ENCODE assay signal across 8 mouse cellular contexts in genomic region chr4:46276851-46277581, GRCm38 (mm10).
DNase-seq lines count a peak whose midpoint lies in the region; ATAC-seq lines count a peak whose summit lies in the region.

No protein-coding gene starts in this region.

- H3K9ac ChIP-seq in heart, embryonic 14.5 days (ENCODE audit: low read length): no peak overlapping the region; the same call in 1 of the 2 replicates
- H3K9ac ChIP-seq in limb, embryonic 11.5 days (ENCODE audit: low read length): no peak overlapping the region; the same call in 1 of the 2 replicates

- no peaks in the 10 kb centered on the region; the same call in 1 of the 2 replicates for H3K27me3 ChIP-seq in heart, embryonic 14.5 days (ENCODE audit: control insufficient read depth, insufficient read depth, low read length)
- H3K27me3 ChIP-seq in limb, embryonic 11.5 days (ENCODE audit: control insufficient read depth, insufficient read depth, low read length): no peaks in the 10 kb centered on the region

- no peak for ATAC-seq in heart, embryonic 14.5 days (ENCODE audit: insufficient number of reproducible peaks, insufficient read depth, low FRiP score, low read depth)
- no peak for ATAC-seq in limb, embryonic 11.5 days (ENCODE audit: insufficient number of reproducible peaks, low FRiP score, low TSS enrichment, low read depth)

- 10% methylated on average over 19 of the region's 19 CpGs for WGBS in heart, embryonic 14.5 days
- WGBS in limb, embryonic 11.5 days: 11% methylated on average over 19 of the region's 19 CpGs

- peaks cover 6 to 7% of the 10 kb centered on the region in 2 experiments; a peak in 3 of 4 replicates for H3K4me1 ChIP-seq in heart, embryonic 14.5 days (ENCODE audit: control insufficient read depth in 2 of 2, insufficient read depth in 2 of 2, low read length in 2 of 2)
- peaks cover 7% of the 10 kb centered on the region for H3K4me1 ChIP-seq in limb, embryonic 11.5 days (ENCODE audit: control insufficient read depth, insufficient read depth, low read length)

- H3K4me3 ChIP-seq in heart, embryonic 14.5 days (ENCODE audit: control insufficient read depth in 1 of 2, insufficient read depth in 1 of 2, low read depth in 1 of 2, low read length in 2 of 2): no peak overlapping the region
- H3K4me3 ChIP-seq in limb, embryonic 11.5 days (ENCODE audit: low read depth, low read length): no peak overlapping the region

- H3K9me3 ChIP-seq in heart, embryonic 14.5 days (ENCODE audit: control insufficient read depth, low read length): no peaks in the 10 kb centered on the region
- no peaks in the 10 kb centered on the region for H3K9me3 ChIP-seq in limb, embryonic 11.5 days (ENCODE audit: control insufficient read depth, low read length)

- peak; percentile 10 to 34 for DNase-seq in adrenal gland, adult (ENCODE audit: inconsistent age in 2 of 2, low spot score in 1 of 2)
- DNase-seq in adrenal gland, postnatal 25 days: no peak
- DNase-seq in NIH3T3 (ENCODE audit: low read depth): peak; percentile 5
- DNase-seq in limb, embryonic 11.5 days (ENCODE audit: low spot score): peak; percentile 71
- DNase-seq in natural killer cell, adult 2 months (ENCODE audit: low spot score in 2 of 2): peak; percentile 17 to 23
- DNase-seq in cerebellum, postnatal 14 days: no peak
- no peak for DNase-seq in cerebellum, postnatal 25 days

- H3K27ac ChIP-seq in heart, embryonic 14.5 days (replicated peaks in 1 of 2; ENCODE audit: control insufficient read depth in 1 of 2, insufficient read depth in 1 of 2, low read depth in 2 of 2, low read length in 2 of 2): 0 out of 4 replicates have a peak overlapping the region, but pooled peaks of 1 of the 2 experiments have one; percentile 14
- peak overlapping the region; percentile 73 for H3K27ac ChIP-seq in limb, embryonic 11.5 days (replicated peaks; ENCODE audit: low read depth, low read length)

- H3K36me3 ChIP-seq in heart, embryonic 14.5 days (ENCODE audit: control insufficient read depth, insufficient read depth, low read length): no peaks in the 10 kb centered on the region
- H3K36me3 ChIP-seq in limb, embryonic 11.5 days (ENCODE audit: control insufficient read depth, insufficient read depth, low read length): no peaks in the 10 kb centered on the region

- H3K4me2 ChIP-seq in heart, embryonic 14.5 days (ENCODE audit: low read length): peak overlapping the region; percentile 26; the same call in 1 of the 2 replicates
- peak overlapping the region; percentile 10; the same call in 1 of the 2 replicates for H3K4me2 ChIP-seq in limb, embryonic 11.5 days (ENCODE audit: low read depth, severe bottlenecking)

Comparison
In these comparisons a context has a peak if more than half of its experiments do, and no peak if none do; other contexts are left out.
1. DNase-seq: peak in adrenal gland, adult (2 of 2), NIH3T3 (single experiment), limb, embryonic 11.5 days (single experiment) and natural killer cell, adult 2 months (2 of 2); none in adrenal gland, postnatal 25 days (single experiment), cerebellum, postnatal 14 days (0 of 2) and cerebellum, postnatal 25 days (0 of 2).